Mouse (Mus musculus): Measurements from ENCODE around the gene Lbh.
A peak's percentile ranks its signal among the peaks of the same experiment; 100 is the strongest.

Gene Lbh

GRCm38 (mm10) chr17:72911751-72912150, 6.4 kb upstream of the Lbh start:
- no peak for DNase-seq

- DNase-seq: no peak
Observed at GRCm38 (mm10) chr17:72914082-72914481, 4.0 kb upstream of the Lbh start.

GRCm38 (mm10) chr17:72917241-72918030, 669 bp upstream of the Lbh start:
- peak; percentile 78 for DNase-seq

- DNase-seq: peak; percentile 68 to 72
Observed at GRCm38 (mm10) chr17:72918571-72919541, 751 bp downstream of the Lbh start.

- DNase-seq: peak in 1 of 2 experiments; percentile 5
Observed at GRCm38 (mm10) chr17:72919641-72920040, 1.5 kb downstream of the Lbh start.

- no peak for DNase-seq
Observed at GRCm38 (mm10) chr17:72920430-72920829, 2.3 kb downstream of the Lbh start.

- no peak for DNase-seq
Observed at GRCm38 (mm10) chr17:72920971-72921370, 2.9 kb downstream of the Lbh start.

- DNase-seq: no peak
Observed at GRCm38 (mm10) chr17:72922206-72922605, 4.1 kb downstream of the Lbh start.

- no peak for DNase-seq
Observed at GRCm38 (mm10) chr17:72923283-72923682, 5.2 kb downstream of the Lbh start.

- no peak for DNase-seq
Observed at GRCm38 (mm10) chr17:72924295-72924694, 6.2 kb downstream of the Lbh start.

- DNase-seq: no peak
Observed at GRCm38 (mm10) chr17:72925111-72925510, 7.0 kb downstream of the Lbh start.

GRCm38 (mm10) chr17:72925804-72926617, 7.9 kb downstream of the Lbh start:
- DNase-seq: peak; percentile 54 to 56

- DNase-seq: no peak
Observed at GRCm38 (mm10) chr17:72926994-72927393, 8.9 kb downstream of the Lbh start.

- DNase-seq: no peak
Observed at GRCm38 (mm10) chr17:72933116-72933515, 15.0 kb downstream of the Lbh start.

GRCm38 (mm10) chr17:72934146-72934545, 16.0 kb downstream of the Lbh start:
- no peak for DNase-seq

GRCm38 (mm10) chr17:72934653-72935052, 16.5 kb downstream of the Lbh start:
- DNase-seq: no peak

- no peak for DNase-seq
Observed at GRCm38 (mm10) chr17:72935921-72936320, 17.8 kb downstream of the Lbh start.

GRCm38 (mm10) chr17:72936336-72936735, 18.2 kb downstream of the Lbh start:
- no peak for DNase-seq

GRCm38 (mm10) chr17:72937204-72937603, 19.1 kb downstream of the Lbh start:
- DNase-seq: no peak

- peak; percentile 36 to 47 for DNase-seq
Observed at GRCm38 (mm10) chr17:72938026-72938795, 20.1 kb downstream of the Lbh start.

- no peak for DNase-seq
Observed at GRCm38 (mm10) chr17:72938871-72939568, 20.9 kb downstream of the Lbh start.

All from cerebellum, postnatal 14 days (tissue).